ENCODE assay signal across 25 mouse cellular contexts in genomic region chr1:159939335-159939734, GRCm38 (mm10).
A peak's percentile ranks its signal among the peaks of the same experiment; 100 is the strongest.
DNase-seq lines count a peak whose midpoint lies in the region; ATAC-seq lines count a peak whose summit lies in the region.
"Had no signal": no experiment of that assay in that cellular context is flagged by ENCODE, and none has a peak within 500 bp of the region (broad histone marks: within the 10 kb centered on the region; RNA-seq: fewer than 3 reads in every experiment).

No protein-coding gene starts in this region.

- no peak for DNase-seq in cerebellum, adult 11-12 months
- peak; percentile 37 for DNase-seq in A20 (ENCODE audit: low read depth, low spot score)
- DNase-seq in splenic B cell, adult 2 months (ENCODE audit: low read depth, low spot score): peak; percentile 39
- peak; percentile 60 for DNase-seq in thymus, postnatal 25 days
- DNase-seq in left cerebral cortex, postnatal 4 days: no peak
- no peak for DNase-seq in right cerebral cortex, postnatal 36 days (ENCODE audit: low spot score in 2 of 2)
- DNase-seq: adrenal gland, postnatal 25 days; cerebellum, adult 11 months; gastrocnemius, postnatal 25 days; heart, adult 2 months; heart, postnatal 14 days; kidney, adult 8-10 months; kidney, postnatal 10 days; layer of hippocampus, postnatal 36 days; liver, postnatal 0 days; right cerebral cortex, adult 18-20 months had no signal

- intact Hi-C loops in left cerebral cortex, postnatal 4 days (cut with DNase I): no loop called here

- no peaks in the 10 kb centered on the region for H3K36me3 ChIP-seq in splenic B cell, adult 2 months (ENCODE audit: control insufficient read depth, insufficient read depth, low read length, poor library complexity, severe bottlenecking)
- H3K36me3 ChIP-seq: embryonic facial prominence, embryonic 10.5 days; heart, embryonic 13.5 days; hindbrain, embryonic 12.5 days; limb, embryonic 12.5 days; midbrain, embryonic 15.5 days had no signal

- ATAC-seq in cerebellum, adult (ENCODE audit: insufficient number of reproducible peaks, low FRiP score, low TSS enrichment): peak; percentile 76
- ATAC-seq: CD4-positive, CD25-positive, alpha-beta regulatory T cell, adult 4 months; forebrain, embryonic 16.5 days; liver, postnatal 0 days; lung, postnatal 0 days; midbrain, embryonic 15.5 days had no signal

- no peaks in the 10 kb centered on the region for H3K27me3 ChIP-seq in splenic B cell, adult 2 months (ENCODE audit: control insufficient read depth, insufficient read depth, low read length, poor library complexity, severe bottlenecking)
- H3K27me3 ChIP-seq: heart, embryonic 13.5 days; hindbrain, embryonic 12.5 days; limb, embryonic 12.5 days; midbrain, embryonic 15.5 days had no signal

Comparison
In these comparisons a context has a peak if more than half of its experiments do, and no peak if none do; other contexts are left out.
1. DNase-seq: peak in A20 (single experiment), splenic B cell, adult 2 months (single experiment) and thymus, postnatal 25 days (single experiment); none in cerebellum, adult 11-12 months (single experiment), left cerebral cortex, postnatal 4 days (single experiment) and right cerebral cortex, postnatal 36 days (0 of 2).